ENCODE assay signal across 7 mouse cellular contexts in genomic region chr5:118421884-118422821, GRCm38 (mm10).
DNase-seq lines count a peak whose midpoint lies in the region; ATAC-seq and TF ChIP-seq lines count a peak whose summit lies in the region.

No protein-coding gene starts in this region.

- no peak overlapping the region for H3K27ac ChIP-seq in kidney, embryonic 15.5 days
- peak overlapping the region; percentile 83 for H3K27ac ChIP-seq in limb, embryonic 12.5 days
- H3K27ac ChIP-seq in olfactory bulb, adult 2 months (ENCODE audit: insufficient read depth, low read depth, low read length): peak overlapping the region; percentile 42

- no peaks in the 10 kb centered on the region for H3K9me3 ChIP-seq in kidney, embryonic 15.5 days (replicated peaks)
- H3K9me3 ChIP-seq in limb, embryonic 12.5 days: no peaks in the 10 kb centered on the region

- H3K27me3 ChIP-seq in kidney, embryonic 15.5 days: no peaks in the 10 kb centered on the region
- no peaks in the 10 kb centered on the region for H3K27me3 ChIP-seq in limb, embryonic 12.5 days

- H3K36me3 ChIP-seq in kidney, embryonic 15.5 days: no peaks in the 10 kb centered on the region
- H3K36me3 ChIP-seq in limb, embryonic 12.5 days: no peaks in the 10 kb centered on the region

- no peak overlapping the region for H3K9ac ChIP-seq in kidney, embryonic 15.5 days
- 0 out of 2 replicates have a peak overlapping the region, but pooled peaks have one; percentile 42 for H3K9ac ChIP-seq in limb, embryonic 12.5 days (replicated peaks)

- DNase-seq in brain, embryonic 14.5 days (ENCODE audit: low read depth): peak; percentile 96
- peak; percentile 51 to 59 for DNase-seq in cerebellum, postnatal 25 days
- peak; percentile 58 to 65 for DNase-seq in frontal cortex, postnatal 14 days (ENCODE audit: low spot score in 2 of 2)
- no peak for DNase-seq in ovary, postnatal 14 days (ENCODE audit: low spot score)

- 49% methylated on average over 32 of the region's 32 CpGs for WGBS in kidney, embryonic 15.5 days
- 33% methylated on average over 32 of the region's 32 CpGs for WGBS in limb, embryonic 12.5 days
- 33% methylated on average over 32 of the region's 32 CpGs for WGBS in olfactory bulb, adult 2 months

- H3K4me1 ChIP-seq in kidney, embryonic 15.5 days: peaks cover 27% of the 10 kb centered on the region
- H3K4me1 ChIP-seq in limb, embryonic 12.5 days (replicated peaks): peaks cover 35% of the 10 kb centered on the region
- H3K4me1 ChIP-seq in olfactory bulb, adult 2 months (ENCODE audit: control insufficient read depth, insufficient read depth, low read length): peaks cover 25% of the 10 kb centered on the region

- TF ChIP-seq POLR2A in brain, embryonic 14.5 days (IDR thresholded peaks at IDR 0.05; ENCODE audit: borderline replicate concordance, extremely low read depth, insufficient read depth, insufficient read length, poor library complexity, severe bottlenecking): no peak
- TF ChIP-seq POLR2A in olfactory bulb, adult 2 months (IDR thresholded peaks at IDR 0.05; ENCODE audit: insufficient read depth, low read depth, low read length): no peak

- H3K4me2 ChIP-seq in kidney, embryonic 15.5 days: peak overlapping the region; percentile 53
- H3K4me2 ChIP-seq in limb, embryonic 12.5 days: peak overlapping the region; percentile 58

- H3K4me3 ChIP-seq in kidney, embryonic 15.5 days (replicated peaks): 0 out of 2 replicates have a peak overlapping the region, but pooled peaks have one; percentile 5
- peak overlapping the region; percentile 27 for H3K4me3 ChIP-seq in limb, embryonic 12.5 days (replicated peaks)
- peak overlapping the region; percentile 40 for H3K4me3 ChIP-seq in olfactory bulb, adult 2 months (ENCODE audit: insufficient read depth, low read depth, low read length)

- peak; percentile 40; the same call in 1 of the 2 replicates for ATAC-seq in kidney, embryonic 15.5 days (replicated peaks; ENCODE audit: low FRiP score)
- peak; percentile 63 for ATAC-seq in limb, embryonic 12.5 days (ENCODE audit: insufficient number of reproducible peaks, insufficient read depth, low FRiP score, low TSS enrichment, low read depth)

- TF ChIP-seq CTCF in brain, embryonic 14.5 days (IDR thresholded peaks at IDR 0.05; ENCODE audit: borderline replicate concordance, extremely low read depth, insufficient read depth, insufficient read length): no peak
- TF ChIP-seq CTCF in olfactory bulb, adult 2 months (IDR thresholded peaks at IDR 0.05; ENCODE audit: insufficient read depth, low read depth, low read length): no peak
